Mouse (Mus musculus): ENCODE measurements around the gene Zmiz1. TPM values are rescaled to one million over a fixed set of nuclear protein-coding genes. Genes with fewer than 3 reads are reported as not detected.

Zmiz1 gene
- total and polyA plus RNA-seq, 3 experiments, result 3.7 to 45.8 (median 11.1) TPM

DNA sequence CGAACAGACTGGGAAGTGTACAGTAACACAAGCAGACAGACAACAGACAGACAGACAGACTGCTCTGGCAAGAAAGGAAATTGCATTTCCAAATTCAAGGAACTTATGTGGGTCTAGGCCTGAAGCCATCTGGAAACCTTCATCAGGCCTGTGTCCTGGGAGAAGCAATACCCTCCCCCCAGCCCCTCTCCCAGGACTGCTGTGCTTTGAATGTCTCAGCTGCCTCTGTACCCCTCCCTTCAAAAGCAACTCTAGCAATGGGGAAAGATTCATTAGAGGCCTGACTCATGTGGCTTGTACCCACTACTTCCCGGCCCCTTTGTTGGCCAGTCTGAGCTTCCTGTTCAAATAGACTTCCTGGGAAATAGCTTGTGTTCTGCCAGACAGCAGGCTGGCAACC, 142.0 kb downstream of the Zmiz1 start:
- TF ChIP-seq UBTF (IDR thresholded peaks at IDR 0.05; ENCODE audit: low read depth, low read length) (no peak), SMC3 (IDR thresholded peaks at IDR 0.05; ENCODE audit: low read depth, low read length) (no peak), MXI1 (IDR thresholded peaks at IDR 0.05; ENCODE audit: low read depth, low read length) (no peak), ZC3H11A (IDR thresholded peaks at IDR 0.05; ENCODE audit: low read depth, low read length) (no peak), JUND (conservative IDR thresholded peaks at IDR 0.05; ENCODE audit: low read depth, low read length) (no peak), ZKSCAN1 (IDR thresholded peaks at IDR 0.05; ENCODE audit: borderline replicate concordance, low read depth, low read length) (no peak), SIN3A (IDR thresholded peaks at IDR 0.05; ENCODE audit: low read length) (no peak), BHLHE40 (IDR thresholded peaks at IDR 0.05; ENCODE audit: low read depth, low read length) (no peak), ELF1 (IDR thresholded peaks at IDR 0.05; ENCODE audit: low read depth, low read length) (no peak), EP300 (IDR thresholded peaks at IDR 0.05; ENCODE audit: low read length) (no peak), PAX5 (IDR thresholded peaks at IDR 0.05; ENCODE audit: low read length) (no peak), MAFK (IDR thresholded peaks at IDR 0.05; ENCODE audit: insufficient replicate concordance, low read length) (no peak), POLR2A (IDR thresholded peaks at IDR 0.05; ENCODE audit: low read depth, low read length) (no peak), IRF4 (IDR thresholded peaks at IDR 0.05; ENCODE audit: low read depth, low read length) (no peak), JUN (IDR thresholded peaks at IDR 0.05; ENCODE audit: insufficient read depth, low read depth, low read length) (no peak), RAD21 (IDR thresholded peaks at IDR 0.05; ENCODE audit: low read depth, low read length) (no peak)
- in situ Hi-C loops (cut with MboI; ENCODE audit: low pct_ligation_motif_present, low pct_unique_long_range_greater_than_20kb, low sequenced_read_pairs) (loop anchor here (25.0 kb wide), 1 partner anchor 1114 kb away; the partner anchor contains the start of genes Polr3a and Rps24), dilution Hi-C loops (cut with MboI; ENCODE audit: extremely low pct_ligation_motif_present, extremely low pct_unique_long_range_greater_than_20kb, low sequenced_read_pairs) (no loop called here)
- Histone ChIP-seq H3K9me3 (replicated peaks; ENCODE audit: low read length) (no peaks in the 10 kb centered on the region), H3K9ac (ENCODE audit: insufficient read depth, low read depth) (no peak overlapping the region), H3K27me3 (replicated peaks) (no peaks in the 10 kb centered on the region), H3K79me2 (replicated peaks; ENCODE audit: control insufficient read depth, extremely low read depth, insufficient read depth, poor library complexity, severe bottlenecking) (no peaks in the 10 kb centered on the region), H3K36me3 (replicated peaks in 1 of 2; ENCODE audit: control insufficient read depth in 1 of 2, insufficient read depth in 1 of 2, low read length in 1 of 2) (peaks cover 27 to 54% of the 10 kb centered on the region in 2 experiments), H3K4me2 (ENCODE audit: insufficient read depth, low read depth, poor library complexity, severe bottlenecking) (no peak overlapping the region), H3K27ac (ENCODE audit: insufficient read depth, low read depth) (no peak overlapping the region), H3K4me3 (replicated peaks in 1 of 3; ENCODE audit: low read depth in 2 of 3, low read length in 2 of 3, poor library complexity in 1 of 3) (no peak overlapping the region), H3K4me1 (ENCODE audit: control insufficient read depth in 1 of 2, insufficient read depth in 2 of 2) (peaks cover 2 to 65% of the 10 kb centered on the region in 2 experiments; a peak in 2 of 4 replicates)
- DNase-seq (ENCODE audit: extremely low read depth), result no peak

DNA sequence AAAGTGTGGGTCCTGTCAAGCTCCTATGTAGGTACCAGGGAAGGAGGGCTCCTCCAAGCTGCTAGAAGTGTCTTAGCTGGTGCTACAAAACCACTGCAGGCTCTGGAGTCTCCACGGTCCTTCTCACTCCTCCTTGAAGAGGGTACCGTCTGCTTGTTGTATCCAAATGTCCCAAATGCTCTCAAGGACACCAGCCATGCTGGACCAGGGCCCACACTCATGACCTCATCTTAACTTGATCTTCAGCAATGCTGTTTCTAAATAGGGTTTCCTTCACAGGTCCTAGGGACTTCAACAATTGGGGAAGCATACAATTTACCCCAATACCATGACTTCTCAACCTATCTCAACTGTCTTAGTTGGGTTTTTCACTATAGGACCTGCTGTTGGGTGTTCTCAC, 143.0 kb downstream of the Zmiz1 start:
- in situ Hi-C loops (cut with MboI; ENCODE audit: low pct_ligation_motif_present, low pct_unique_long_range_greater_than_20kb, low sequenced_read_pairs) (loop anchor here (25.0 kb wide), 1 partner anchor 1115 kb away; the partner anchor contains the start of genes Polr3a and Rps24), dilution Hi-C loops (cut with MboI; ENCODE audit: extremely low pct_ligation_motif_present, extremely low pct_unique_long_range_greater_than_20kb, low sequenced_read_pairs) (no loop called here)
- no peaks in the 10 kb centered on the region for H3K27me3 ChIP-seq (replicated peaks)
- DNase-seq (ENCODE audit: extremely low read depth), result no peak
- no peaks in the 10 kb centered on the region for H3K79me2 ChIP-seq (replicated peaks; ENCODE audit: control insufficient read depth, extremely low read depth, insufficient read depth, poor library complexity, severe bottlenecking)
- no peak overlapping the region for H3K9ac ChIP-seq (ENCODE audit: insufficient read depth, low read depth)
- H3K4me3 ChIP-seq (replicated peaks in 1 of 3; ENCODE audit: low read depth in 2 of 3, low read length in 2 of 3, poor library complexity in 1 of 3), result no peak overlapping the region
- peaks cover 2 to 65% of the 10 kb centered on the region in 2 experiments; a peak in 2 of 4 replicates for H3K4me1 ChIP-seq (ENCODE audit: control insufficient read depth in 1 of 2, insufficient read depth in 2 of 2)
- TF ChIP-seq USF1 (IDR thresholded peaks at IDR 0.05; ENCODE audit: low read depth, low read length) (no peak), NRF1 (IDR thresholded peaks at IDR 0.05; ENCODE audit: low read depth, low read length) (no peak), UBTF (IDR thresholded peaks at IDR 0.05; ENCODE audit: low read depth, low read length) (no peak)
- no peak overlapping the region for H3K27ac ChIP-seq (ENCODE audit: insufficient read depth, low read depth)
- H3K4me2 ChIP-seq (ENCODE audit: insufficient read depth, low read depth, poor library complexity, severe bottlenecking), result no peak overlapping the region
- H3K36me3 ChIP-seq (replicated peaks in 1 of 2; ENCODE audit: control insufficient read depth in 1 of 2, insufficient read depth in 1 of 2, low read length in 1 of 2), result peaks cover 20 to 43% of the 10 kb centered on the region in 2 experiments
- no peaks in the 10 kb centered on the region for H3K9me3 ChIP-seq (replicated peaks; ENCODE audit: low read length)

Measured in CH12.LX (cell line).